Mouse (Mus musculus) heart, adult 2 months (tissue): ENCODE data around the gene Nek2.

Experiments used
- CTCF ChIP-seq: fragments of 200-600 bp; IDR thresholded peaks from 2 replicates; pipeline ENCODE4 v1.8.1; 2022; ENCODE audit warnings: antibody characterized with exemption, mild to moderate bottlenecking, moderate library complexity
- POLR2A ChIP-seq: fragments of 200-500 bp; IDR thresholded peaks from 2 replicates; pipeline ENCODE4 v1.6.1; 2011; ENCODE audit warnings: mild to moderate bottlenecking, low read depth, low read length, control low read depth; ENCODE audit not compliant: insufficient read depth

DNA sequence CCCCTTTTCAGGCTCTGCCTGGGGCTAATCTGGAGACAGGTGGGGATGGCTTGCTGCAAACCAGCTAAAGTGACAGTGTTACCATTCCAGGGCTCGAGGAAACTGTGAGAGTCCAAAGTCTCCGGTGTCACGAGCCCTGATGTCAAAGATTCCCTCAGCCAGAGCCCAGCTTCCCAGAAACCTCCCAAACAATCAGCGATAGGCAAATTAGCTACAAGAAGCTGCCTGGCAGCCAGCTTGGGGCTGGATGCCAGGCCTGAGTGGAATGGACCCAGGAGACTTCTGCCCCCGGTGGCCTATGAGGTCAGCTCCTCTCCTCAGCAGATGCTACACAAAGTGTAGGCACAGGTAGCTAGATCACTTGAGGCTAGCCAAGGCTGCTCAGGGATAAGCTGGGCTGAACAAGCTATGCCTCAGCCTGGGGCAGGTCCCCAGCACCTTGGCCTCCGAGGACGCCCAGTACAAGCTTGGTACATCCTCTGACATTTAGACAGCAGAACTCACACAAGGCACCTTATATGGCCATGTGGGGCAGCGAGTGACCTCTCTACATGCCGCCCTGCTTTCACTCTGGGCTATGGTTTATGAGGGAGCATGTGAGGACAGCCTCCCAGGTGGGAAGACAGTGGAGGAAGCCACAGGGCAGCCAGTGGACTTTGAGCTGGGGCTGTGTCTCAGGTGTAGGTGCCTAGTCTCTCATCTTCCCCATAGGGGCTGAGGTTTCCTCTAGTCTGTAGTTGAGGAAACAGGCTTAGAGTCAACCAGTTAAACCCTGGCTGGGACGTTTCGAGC, 19.7 kb downstream of the Nek2 start:
- TF ChIP-seq CTCF (0 out of 2 replicates have a peak, but pooled peaks have one; percentile 5), POLR2A (no peak)
